Mouse (Mus musculus): ENCODE data around the gene Ebf3. TPM values are rescaled to one million over a fixed set of nuclear protein-coding genes. Genes with fewer than 3 reads are reported as not detected.

Gene Ebf3
- polyA plus RNA-seq, 1 experiment from 2014 or later, result 1.1 TPM

DNA sequence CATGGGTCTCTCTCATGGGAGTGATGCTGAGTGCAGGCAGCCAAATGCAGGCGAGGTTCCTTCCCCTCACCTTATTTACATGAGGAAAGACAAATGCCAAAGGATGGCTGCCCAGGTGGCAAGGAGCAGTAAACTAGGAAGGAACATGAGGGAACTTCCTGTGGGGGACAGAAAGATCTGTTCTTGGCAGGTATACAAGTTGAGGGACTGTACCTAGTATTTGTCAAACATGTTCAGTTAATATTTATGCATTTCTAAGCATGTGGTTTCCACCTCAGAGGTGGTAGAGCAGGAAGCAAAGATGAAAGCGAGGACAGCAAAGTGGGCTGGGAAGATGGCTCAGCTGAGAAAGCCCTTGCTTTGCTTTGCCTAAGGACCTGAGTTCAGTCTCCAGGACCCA is 159.6 kb downstream of the Ebf3 start:
- Histone ChIP-seq H3K36me3 (ENCODE audit: poor library complexity, severe bottlenecking) (no peaks in the 10 kb centered on the region), H3K9me3 (replicated peaks) (no peaks in the 10 kb centered on the region), H3K27ac (no peak overlapping the region), H3K27me3 (peaks cover 3% of the 10 kb centered on the region; the same call in 1 of the 2 replicates), H3K4me1 (no peaks in the 10 kb centered on the region), H3K9ac (no peak overlapping the region), H3K4me3 (no peak overlapping the region), H3K4me2 (no peak overlapping the region)
- ATAC-seq, result no peak
- 85% methylated on average over 2 of the region's 2 CpGs for WGBS

DNA sequence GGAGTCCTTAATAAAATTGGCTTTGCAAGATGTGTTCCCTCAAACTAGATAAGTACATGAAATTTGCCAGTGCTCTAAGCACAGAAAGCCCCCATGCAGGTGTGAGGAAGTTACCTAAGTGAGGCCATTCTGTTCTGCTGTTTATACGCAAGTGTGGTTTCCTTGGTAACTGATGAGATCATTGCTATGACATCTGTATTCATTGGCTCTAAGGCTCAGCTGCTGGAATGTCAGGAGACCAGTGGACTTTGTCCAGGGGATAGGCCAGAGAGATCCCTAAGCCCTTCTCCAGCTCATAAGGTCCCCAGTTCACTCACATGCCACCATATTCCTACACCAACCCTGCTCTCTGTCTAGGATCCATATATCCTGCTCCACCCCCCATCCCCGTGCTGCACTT is 162.4 kb downstream of the Ebf3 start:
- 84% methylated on average over 2 of the region's 2 CpGs for WGBS
- Histone ChIP-seq H3K4me3 (no peak overlapping the region), H3K4me2 (no peak overlapping the region), H3K27ac (no peak overlapping the region), H3K27me3 (peaks cover 3% of the 10 kb centered on the region; the same call in 1 of the 2 replicates), H3K9me3 (replicated peaks) (no peaks in the 10 kb centered on the region), H3K36me3 (ENCODE audit: poor library complexity, severe bottlenecking) (no peaks in the 10 kb centered on the region), H3K4me1 (0 out of 2 replicates have a peak, but pooled peaks cover 3% of the 10 kb centered on the region), H3K9ac (no peak overlapping the region)
- no peak for ATAC-seq

DNA sequence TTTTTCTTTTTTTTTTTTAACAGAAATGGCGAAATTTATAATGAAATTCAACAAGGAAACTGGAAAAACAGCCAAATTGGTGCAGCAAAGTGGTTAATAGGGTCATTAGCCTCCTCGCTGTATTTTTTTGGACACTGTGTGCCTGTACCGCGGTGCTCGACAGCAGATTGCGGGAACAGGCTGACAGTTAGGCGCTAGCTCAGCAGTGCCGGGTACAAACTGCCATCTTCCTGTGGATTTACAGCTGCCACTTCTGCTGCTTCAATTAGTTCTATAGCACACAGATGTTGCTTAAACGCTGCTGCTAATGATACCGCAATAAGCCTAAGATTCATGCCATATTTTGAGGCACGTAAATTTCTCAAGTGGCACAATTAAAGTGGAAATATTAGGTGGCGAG is 167.1 kb downstream of the Ebf3 start:
- no peak overlapping the region for H3K9ac ChIP-seq
- no peak overlapping the region for H3K4me3 ChIP-seq
- no peak overlapping the region for H3K4me2 ChIP-seq
- 61% methylated on average over 12 of the region's 12 CpGs for WGBS
- H3K36me3 ChIP-seq (ENCODE audit: poor library complexity, severe bottlenecking), result no peaks in the 10 kb centered on the region
- peak; percentile 55; the same call in 1 of the 2 replicates for ATAC-seq
- peaks cover 7% of the 10 kb centered on the region; the same call in 1 of the 2 replicates for H3K27me3 ChIP-seq
- no peaks in the 10 kb centered on the region for H3K9me3 ChIP-seq (replicated peaks)
- H3K4me1 ChIP-seq, result peaks cover 7% of the 10 kb centered on the region; the same call in 1 of the 2 replicates
- H3K27ac ChIP-seq, result no peak overlapping the region

Other genes starting within 250 kb of the Ebf3 start
- gene 9430038I01Rik, start 96.3 kb upstream of the Ebf3 start, polyA plus RNA-seq (2015; fragmentation: Nextera tagmentation; extraction: Ambion mirVana), result 12.8 and 13.4 TPM in 2 replicates
- gene Glrx3, start 123.2 kb upstream of the Ebf3 start, polyA plus RNA-seq (2015; fragmentation: Nextera tagmentation; extraction: Ambion mirVana), result 292 and 315 TPM in 2 replicates